Mouse (Mus musculus): ENCODE data around the gene Cuzd1.

DNA sequence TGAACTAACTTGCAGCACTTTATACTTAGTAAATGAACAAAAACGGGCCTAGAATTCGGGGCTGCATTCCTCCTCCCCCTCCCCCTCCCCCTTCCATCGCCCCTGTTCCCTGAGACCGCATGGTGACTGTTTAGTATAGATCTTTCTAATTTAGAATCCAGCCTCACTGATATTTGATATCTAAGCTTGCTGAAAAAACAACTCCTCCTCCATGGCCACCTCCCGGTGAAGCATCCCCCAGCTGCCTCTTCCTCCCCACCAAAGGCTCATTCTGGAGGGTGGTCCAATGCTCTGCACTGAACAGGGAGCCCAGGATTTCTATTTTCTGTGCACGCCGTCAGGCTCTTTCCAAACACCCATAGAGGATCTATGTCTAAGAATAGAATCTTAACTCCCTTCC is 3.8 kb downstream of the Cuzd1 start:
- no peak for TF ChIP-seq CTCF (IDR thresholded peaks at IDR 0.05; ENCODE audit: low read depth)
- TF ChIP-seq EP300 (IDR thresholded peaks at IDR 0.05; ENCODE audit: low read depth): no peak
